Mouse (Mus musculus) liver, embryonic 13.5 days (tissue): ENCODE measurements around the gene Dcp1b. TPM values are rescaled to one million over a fixed set of nuclear protein-coding genes. Genes with fewer than 3 reads are reported as not detected.

Experiments
- polyA plus RNA-seq: library from polyadenylated mRNA; unstranded; fragments of >200 nt; fragmentation: Nextera tagmentation; extraction: Ambion mirVana; gene quantifications from 2 replicates; pipeline ENCODE4 v1.2.1, GENCODE M21; 2015

Gene Dcp1b
- polyA plus RNA-seq, 1 experiment from 2014 or later = 3.2 TPM

Other genes starting within 250 kb of the Dcp1b start
- gene Cacna1c, start 21.2 kb downstream of the Dcp1b start, polyA plus RNA-seq = 0.24 and 0.25 TPM in 2 replicates
- not detected in 2 replicates for gene Cacna2d4, start 61.3 kb downstream of the Dcp1b start, polyA plus RNA-seq
- 0.03 TPM in 1 of 2 replicates, not detected in the other for gene Lrtm2, start 155.5 kb downstream of the Dcp1b start, polyA plus RNA-seq
- gene Adipor2, start 242.5 kb downstream of the Dcp1b start, polyA plus RNA-seq = 33.3 and 38.6 TPM in 2 replicates